Mouse (Mus musculus) inflammation-experienced regulatory T-cells, adult 6 months (primary cell): ENCODE data around the gene Pacsin2. TPM values are rescaled to one million over a fixed set of nuclear protein-coding genes. Genes with fewer than 3 reads are reported as not detected.

Experiments used
- ATAC-seq: one replicate; pipeline ENCODE4 v1.8.0; 2017
- polyA plus RNA-seq, 3 experiments: library from polyadenylated mRNA; unstranded; fragments of 100-300 nt; shearing (Covaris generic); gene quantifications; one replicate each; pipeline ENCODE4 v1.2.1; 2017

Pacsin2 gene
- polyA plus RNA-seq, 3 experiments from 2014 or later, result 17.1 to 34.5 (median 22.0) TPM

GRCm38 (mm10) chr15:83450007-83450406, 14.4 kb downstream of the Pacsin2 start:
- ATAC-seq, result no peak

- ATAC-seq, result no peak
These were observed 15.8 kb downstream of the Pacsin2 start for GRCm38 (mm10) chr15:83448646-83449045.

- ATAC-seq, result no peak
These were observed 16.4 kb downstream of the Pacsin2 start for GRCm38 (mm10) chr15:83447791-83448544.

GRCm38 (mm10) chr15:83445908-83446307, 18.5 kb downstream of the Pacsin2 start:
- ATAC-seq, result no peak

- no peak for ATAC-seq
These were observed 19.0 kb downstream of the Pacsin2 start for GRCm38 (mm10) chr15:83445383-83445782.

- ATAC-seq, result no peak
These were observed 20.0 kb downstream of the Pacsin2 start for GRCm38 (mm10) chr15:83444425-83444824.

GRCm38 (mm10) chr15:83442495-83443037, 21.8 kb downstream of the Pacsin2 start:
- no peak for ATAC-seq

- ATAC-seq, result no peak
These were observed 23.7 kb downstream of the Pacsin2 start for GRCm38 (mm10) chr15:83440726-83441125.

GRCm38 (mm10) chr15:83436541-83436940, 27.9 kb downstream of the Pacsin2 start:
- no peak for ATAC-seq

GRCm38 (mm10) chr15:83435324-83436090, 28.9 kb downstream of the Pacsin2 start:
- ATAC-seq, result no peak

GRCm38 (mm10) chr15:83434692-83435091, 29.7 kb downstream of the Pacsin2 start:
- no peak for ATAC-seq

GRCm38 (mm10) chr15:83433344-83433743, 31.1 kb downstream of the Pacsin2 start:
- ATAC-seq, result no peak

- ATAC-seq, result peak; percentile 46
These were observed 32.0 kb downstream of the Pacsin2 start for GRCm38 (mm10) chr15:83432231-83433031.

GRCm38 (mm10) chr15:83430986-83431763, 33.2 kb downstream of the Pacsin2 start:
- ATAC-seq, result no peak

GRCm38 (mm10) chr15:83430419-83430818, 34.0 kb downstream of the Pacsin2 start:
- no peak for ATAC-seq

GRCm38 (mm10) chr15:83428586-83428985, 35.8 kb downstream of the Pacsin2 start:
- ATAC-seq, result no peak

GRCm38 (mm10) chr15:83427294-83428163, 36.9 kb downstream of the Pacsin2 start:
- ATAC-seq, result no peak

GRCm38 (mm10) chr15:83425794-83426193, 38.6 kb downstream of the Pacsin2 start:
- ATAC-seq, result no peak

- ATAC-seq, result no peak
These were observed 39.1 kb downstream of the Pacsin2 start for GRCm38 (mm10) chr15:83425277-83425676.

- ATAC-seq, result no peak
These were observed 40.6 kb downstream of the Pacsin2 start for GRCm38 (mm10) chr15:83423589-83424384.
